Mouse (Mus musculus) forebrain, embryonic 15.5 days (tissue): Measurements from ENCODE around the gene Olfr564. TPM values are rescaled to one million over a fixed set of nuclear protein-coding genes. Genes with fewer than 3 reads are reported as not detected.

Experiments
- ATAC-seq: fragments of 200-750 bp; cut with Nextera tagmentation; replicated peaks from 2 replicates; pipeline ENCODE4 v1.8.0; 2017; ENCODE audit warnings: mild to moderate bottlenecking, moderate TSS enrichment, moderate library complexity
- H3K27ac ChIP-seq: fragments of 300-500 bp; sonication (generic); replicated peaks from 2 replicates; pipeline ENCODE4 v1.5.1; 2015; ENCODE audit warnings: mild to moderate bottlenecking, inconsistent platforms
- H3K27me3 ChIP-seq: fragments of 300-500 bp; sonication (generic); 2 replicates; pipeline ENCODE4 v1.6.1; 2015; ENCODE audit warnings: inconsistent platforms
- H3K36me3 ChIP-seq: fragments of 300-500 bp; sonication (generic); 2 replicates; pipeline ENCODE4 v1.6.1; 2015; ENCODE audit warnings: mild to moderate bottlenecking, inconsistent platforms
- H3K4me1 ChIP-seq: fragments of 300-500 bp; sonication (generic); 2 replicates; pipeline ENCODE4 v1.6.1; 2015; ENCODE audit warnings: inconsistent platforms
- H3K4me2 ChIP-seq: fragments of 300-500 bp; sonication (generic); replicated peaks from 2 replicates; pipeline ENCODE4 v1.6.1; 2015; ENCODE audit warnings: mild to moderate bottlenecking, inconsistent platforms
- H3K4me3 ChIP-seq: fragments of 300-500 bp; sonication (generic); 2 replicates; pipeline ENCODE4 v1.5.1; 2015; ENCODE audit warnings: mild to moderate bottlenecking, inconsistent platforms
- H3K9ac ChIP-seq: fragments of 300-500 bp; sonication (generic); replicated peaks from 2 replicates; pipeline ENCODE4 v1.6.1; 2015; ENCODE audit warnings: mild to moderate bottlenecking, inconsistent platforms
- H3K9me3 ChIP-seq: fragments of 300-500 bp; sonication (generic); 2 replicates; pipeline ENCODE4 v1.6.1; 2016; ENCODE audit warnings: inconsistent platforms
- WGBS: fragments of 180-500 bp; shearing (Covaris S2); methylation state at CpG from one replicate; pipeline ENCODE4 v1.1.7; 2015; ENCODE audit warnings: mixed read lengths; 5-methylcytosine and 5-hydroxymethylcytosine counted together
- polyA plus RNA-seq: library from polyadenylated mRNA; unstranded; fragments of >200 nt; fragmentation: Nextera tagmentation; extraction: Ambion mirVana; gene quantifications from 2 replicates; pipeline ENCODE4 v1.2.1, GENCODE M21; 2015

The Olfr564 gene
- polyA plus RNA-seq: not detected in 2 replicates

GRCm38 (mm10) chr7:102803180-102803579 lies at the start of gene Olfr564:
Gene Olfr564 (plus strand): TSS chr7:102803480.
- no peak for ATAC-seq
- no peak within 1 kb of the TSS for H3K4me2 ChIP-seq
- H3K36me3 ChIP-seq: no peaks in the 10 kb centered on the region
- H3K4me1 ChIP-seq: no peaks in the 10 kb centered on the region
- no peak within 1 kb of the TSS for H3K27ac ChIP-seq
- no peaks in the 10 kb centered on the region for H3K9me3 ChIP-seq
- no peak within 1 kb of the TSS for H3K4me3 ChIP-seq
- H3K27me3 ChIP-seq: no peaks in the 10 kb centered on the region
- H3K9ac ChIP-seq: no peak within 1 kb of the TSS

GRCm38 (mm10) chr7:102759266-102759665 lies 44.0 kb upstream of the Olfr564 start, which contains the start of the genes Olfr560 and Olfr78:
Gene Olfr560 (minus strand): TSS chr7:102759366.
Gene Olfr78 (minus strand): TSS chr7:102759471.
- no peak within 1 kb of the TSS for H3K9ac ChIP-seq
- H3K4me3 ChIP-seq: no peak within 1 kb of the TSS
- no peaks in the 10 kb centered on the region for H3K27me3 ChIP-seq
- ATAC-seq: no peak
- H3K36me3 ChIP-seq: no peaks in the 10 kb centered on the region
- no peaks in the 10 kb centered on the region for H3K4me1 ChIP-seq
- no peaks in the 10 kb centered on the region for H3K9me3 ChIP-seq
- H3K4me2 ChIP-seq: no peak within 1 kb of the TSS
- 91% methylated on average over 4 of the region's 4 CpGs for WGBS
- no peak within 1 kb of the TSS for H3K27ac ChIP-seq

GRCm38 (mm10) chr7:102770921-102771320 lies 32.4 kb upstream of the Olfr564 start, which contains the start of gene Olfr561:
Gene Olfr561 (plus strand): TSS chr7:102771221.
- 76% methylated on average over 2 of the region's 2 CpGs for WGBS
- Histone ChIP-seq H3K4me2 (no peak within 1 kb of the TSS), H3K27ac (no peak within 1 kb of the TSS), H3K4me1 (no peaks in the 10 kb centered on the region), H3K27me3 (no peaks in the 10 kb centered on the region), H3K9ac (no peak within 1 kb of the TSS), H3K36me3 (no peaks in the 10 kb centered on the region), H3K9me3 (no peaks in the 10 kb centered on the region), H3K4me3 (no peak within 1 kb of the TSS)
- no peak for ATAC-seq

Other genes with a start within 250 kb of the Olfr564 start
- gene Trim21, start 238.0 kb upstream of the Olfr564 start, polyA plus RNA-seq: 0.06 TPM in 1 of 2 replicates, not detected in the other
- not detected in 2 replicates for gene Olfr550, start 232.0 kb upstream of the Olfr564 start, polyA plus RNA-seq
- gene Olfr551, start 211.6 kb upstream of the Olfr564 start, polyA plus RNA-seq: not detected in 2 replicates
- not detected in 2 replicates for gene Olfr552, start 205.7 kb upstream of the Olfr564 start, polyA plus RNA-seq
- not detected in 2 replicates for gene Olfr553, start 185.3 kb upstream of the Olfr564 start, polyA plus RNA-seq
- gene Olfr554, start 165.0 kb upstream of the Olfr564 start, polyA plus RNA-seq: not detected in 2 replicates
- not detected in 2 replicates for gene Olfr555, start 144.7 kb upstream of the Olfr564 start, polyA plus RNA-seq
- not detected in 2 replicates for gene Olfr556, start 138.6 kb upstream of the Olfr564 start, polyA plus RNA-seq
- 6.6 and 6.7 TPM in 2 replicates for gene Trim68, start 116.2 kb upstream of the Olfr564 start, polyA plus RNA-seq
- not detected in 2 replicates for gene Olfr557, start 107.6 kb upstream of the Olfr564 start, polyA plus RNA-seq
- gene Olfr558, start 101.3 kb upstream of the Olfr564 start, polyA plus RNA-seq: not detected in 2 replicates
- not detected in 2 replicates for gene Olfr33, start 84.4 kb upstream of the Olfr564 start, polyA plus RNA-seq
- not detected in 2 replicates for gene Olfr559, start 76.0 kb upstream of the Olfr564 start, polyA plus RNA-seq
- not detected in 2 replicates for gene Olfr560, start 44.1 kb upstream of the Olfr564 start, polyA plus RNA-seq
- gene Olfr78, start 44.0 kb upstream of the Olfr564 start, polyA plus RNA-seq: 0.05 and 0.14 TPM in 2 replicates
- not detected in 2 replicates for gene Olfr561, start 32.3 kb upstream of the Olfr564 start, polyA plus RNA-seq
- not detected in 2 replicates for gene Olfr566, start 55.3 kb downstream of the Olfr564 start, polyA plus RNA-seq
- gene Olfr568, start 73.6 kb downstream of the Olfr564 start, polyA plus RNA-seq: not detected in 2 replicates
- gene Olfr569, start 87.4 kb downstream of the Olfr564 start, polyA plus RNA-seq: not detected in 2 replicates
- gene Olfr570, start 91.1 kb downstream of the Olfr564 start, polyA plus RNA-seq: 0.13 TPM in 1 of 2 replicates, not detected in the other
- gene Olfr571, start 114.1 kb downstream of the Olfr564 start, polyA plus RNA-seq: not detected in 2 replicates
- gene Olfr572, start 120.9 kb downstream of the Olfr564 start, polyA plus RNA-seq: not detected in 2 replicates
- gene Olfr573-ps1, start 139.1 kb downstream of the Olfr564 start, polyA plus RNA-seq: not detected in 2 replicates
- not detected in 2 replicates for gene Olfr574, start 145.0 kb downstream of the Olfr564 start, polyA plus RNA-seq
- not detected in 2 replicates for gene Olfr575, start 155.3 kb downstream of the Olfr564 start, polyA plus RNA-seq
- not detected in 2 replicates for gene Olfr576, start 159.2 kb downstream of the Olfr564 start, polyA plus RNA-seq
- gene Olfr577, start 172.5 kb downstream of the Olfr564 start, polyA plus RNA-seq: not detected in 2 replicates
- not detected in 2 replicates for gene Olfr578, start 185.8 kb downstream of the Olfr564 start, polyA plus RNA-seq
- gene Olfr582, start 234.5 kb downstream of the Olfr564 start, polyA plus RNA-seq: not detected in 2 replicates
- not detected in 2 replicates for gene Olfr583, start 247.8 kb downstream of the Olfr564 start, polyA plus RNA-seq